Mouse (Mus musculus) cerebellum, adult 2 months (tissue): ENCODE data around the gene Fam193a.

ENCODE experiments used
- CTCF ChIP-seq: fragments of 200-500 bp; IDR thresholded peaks from 2 replicates; pipeline ENCODE4 v1.5.1; 2011; ENCODE audit warnings: low read depth, mild to moderate bottlenecking, control low read depth, low read length, moderate library complexity, borderline replicate concordance; ENCODE audit not compliant: insufficient read depth
- POLR2A ChIP-seq: fragments of 200-500 bp; IDR thresholded peaks from 2 replicates; pipeline ENCODE4 v1.6.1; 2011; ENCODE audit warnings: low read length, control low read depth, borderline replicate concordance; ENCODE audit not compliant: insufficient read depth

DNA sequence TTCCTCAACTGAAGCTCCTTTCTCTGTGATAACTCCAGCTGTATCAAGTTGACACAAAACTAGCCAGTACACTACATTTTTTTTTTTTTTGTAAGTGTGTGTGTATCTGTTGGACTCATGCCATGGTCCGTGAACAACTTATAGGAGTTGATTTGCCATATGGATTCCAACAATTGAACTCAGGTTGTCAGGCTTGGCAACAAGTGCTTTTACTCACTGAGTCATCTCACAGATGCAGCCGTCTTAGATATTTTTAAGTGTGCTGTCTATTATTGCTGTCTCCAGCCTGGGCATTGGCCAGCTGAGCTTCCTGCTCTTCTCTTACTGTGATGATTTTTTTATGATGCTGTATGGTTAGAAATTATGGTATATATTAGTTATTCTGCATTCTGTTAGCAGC, 44.2 kb downstream of the Fam193a start:
- TF ChIP-seq CTCF = no peak
- no peak for TF ChIP-seq POLR2A
